Mouse (Mus musculus): Measurements from ENCODE around the gene Lbhd2.

Lbhd2 gene

GRCm38 (mm10) chr12:111430868-111431817 is 24.5 kb downstream of the Lbhd2 start:
- DNase-seq (ENCODE audit: low spot score in 2 of 2): no peak

GRCm38 (mm10) chr12:111432097-111432496 is 25.5 kb downstream of the Lbhd2 start:
- no peak for DNase-seq (ENCODE audit: low spot score in 2 of 2)

- DNase-seq (ENCODE audit: low spot score in 2 of 2): no peak
Observed at GRCm38 (mm10) chr12:111432751-111433331, 26.2 kb downstream of the Lbhd2 start.

- DNase-seq (ENCODE audit: low spot score in 2 of 2): no peak
Observed at GRCm38 (mm10) chr12:111434164-111434744, 27.6 kb downstream of the Lbhd2 start.

GRCm38 (mm10) chr12:111434745-111435327 is 28.2 kb downstream of the Lbhd2 start:
- no peak for DNase-seq (ENCODE audit: low spot score in 2 of 2)

- DNase-seq (ENCODE audit: low spot score in 2 of 2): peak in 1 of 2 experiments; percentile 42
Observed at GRCm38 (mm10) chr12:111436170-111436569, 29.6 kb downstream of the Lbhd2 start.

- peak in 1 of 2 experiments; percentile 47 for DNase-seq (ENCODE audit: low spot score in 2 of 2)
Observed at GRCm38 (mm10) chr12:111436640-111437039, 30.0 kb downstream of the Lbhd2 start.

- no peak for DNase-seq (ENCODE audit: low spot score in 2 of 2)
Observed at GRCm38 (mm10) chr12:111437222-111437900, 30.8 kb downstream of the Lbhd2 start.

- DNase-seq (ENCODE audit: low spot score in 2 of 2): no peak
Observed at GRCm38 (mm10) chr12:111438850-111439249, 32.2 kb downstream of the Lbhd2 start.

GRCm38 (mm10) chr12:111440701-111441373 is 34.2 kb downstream of the Lbhd2 start:
- no peak for DNase-seq (ENCODE audit: low spot score in 2 of 2)

- DNase-seq (ENCODE audit: low spot score in 2 of 2): no peak
Observed at GRCm38 (mm10) chr12:111441523-111441922, 34.9 kb downstream of the Lbhd2 start.

- DNase-seq (ENCODE audit: low spot score in 2 of 2): no peak
Observed at GRCm38 (mm10) chr12:111442309-111443010, 35.9 kb downstream of the Lbhd2 start, which contains the start of gene Tnfaip2. Gene Tnfaip2, plus strand, starts transcription at chr12:111442469.

- DNase-seq (ENCODE audit: low spot score in 2 of 2): no peak
Observed at GRCm38 (mm10) chr12:111443011-111443870, 36.6 kb downstream of the Lbhd2 start.

GRCm38 (mm10) chr12:111443921-111444831 is 37.6 kb downstream of the Lbhd2 start:
- no peak for DNase-seq (ENCODE audit: low spot score in 2 of 2)

- no peak for DNase-seq (ENCODE audit: low spot score in 2 of 2)
Observed at GRCm38 (mm10) chr12:111445161-111445889, 38.7 kb downstream of the Lbhd2 start.

- DNase-seq (ENCODE audit: low spot score in 2 of 2): no peak
Observed at GRCm38 (mm10) chr12:111445890-111446613, 39.4 kb downstream of the Lbhd2 start.

- no peak for DNase-seq (ENCODE audit: low spot score in 2 of 2)
Observed at GRCm38 (mm10) chr12:111446745-111447144, 40.1 kb downstream of the Lbhd2 start.

Data from right cerebral cortex, postnatal 36 days (tissue).